Mouse (Mus musculus): ENCODE results near the gene Fgf22.
A peak's percentile ranks its signal among the peaks of the same experiment; 100 is the strongest.

Gene Fgf22

GRCm38 (mm10) chr10:79793738-79794490 is 39.0 kb downstream of the Fgf22 start:
- no peak for DNase-seq

- DNase-seq, result no peak
Measured at GRCm38 (mm10) chr10:79794491-79794931, 39.6 kb downstream of the Fgf22 start.

- DNase-seq, result no peak
Measured at GRCm38 (mm10) chr10:79795905-79796304, 41.0 kb downstream of the Fgf22 start.

GRCm38 (mm10) chr10:79797326-79797725 is 42.5 kb downstream of the Fgf22 start:
- peak; percentile 29 to 50 for DNase-seq

- DNase-seq, result peak in 1 of 2 experiments; percentile 37
Measured at GRCm38 (mm10) chr10:79798289-79798928, 43.5 kb downstream of the Fgf22 start.

- DNase-seq, result no peak
Measured at GRCm38 (mm10) chr10:79800508-79800907, 45.6 kb downstream of the Fgf22 start.

- DNase-seq, result no peak
Measured at GRCm38 (mm10) chr10:79801837-79802236, 47.0 kb downstream of the Fgf22 start.

- no peak for DNase-seq
Measured at GRCm38 (mm10) chr10:79802331-79802971, 47.6 kb downstream of the Fgf22 start.

GRCm38 (mm10) chr10:79803716-79804323 is 48.9 kb downstream of the Fgf22 start:
- no peak for DNase-seq

GRCm38 (mm10) chr10:79805636-79806035 is 50.8 kb downstream of the Fgf22 start:
- DNase-seq, result no peak

- DNase-seq, result no peak
Measured at GRCm38 (mm10) chr10:79806331-79806730, 51.5 kb downstream of the Fgf22 start.

- no peak for DNase-seq
Measured at GRCm38 (mm10) chr10:79806972-79807371, 52.1 kb downstream of the Fgf22 start.

- no peak for DNase-seq
Measured at GRCm38 (mm10) chr10:79807826-79808225, 53.0 kb downstream of the Fgf22 start.
